Comparison of ENCODE assay signal across 10 mouse cellular contexts in the genomic region with DNA sequence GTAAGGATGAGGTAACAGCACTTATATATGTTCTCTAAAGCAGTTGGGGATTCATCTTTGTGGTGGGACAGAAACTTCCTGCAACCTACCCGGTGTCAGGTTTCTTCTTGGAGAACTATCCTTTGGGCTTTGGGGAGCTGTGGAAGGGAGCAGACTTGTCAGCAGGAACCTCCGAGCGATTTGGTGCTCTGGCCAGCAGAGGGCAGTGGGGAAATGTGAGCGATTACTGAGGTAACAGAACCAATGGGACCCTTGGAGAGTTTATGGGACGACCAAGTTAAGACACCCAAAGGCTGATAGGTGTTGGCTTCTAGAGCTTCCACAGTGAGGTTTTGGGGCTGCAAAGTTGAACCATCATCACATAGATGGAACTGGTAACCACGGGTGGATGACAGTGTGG.
DNase-seq lines count a peak whose midpoint lies in the region; ATAC-seq and TF ChIP-seq lines count a peak whose summit lies in the region.
"Had no signal": no experiment of that assay in that cellular context is flagged by ENCODE, and none has a peak within 500 bp of the region (broad histone marks: within the 10 kb centered on the region; RNA-seq: fewer than 3 reads in every experiment).

No protein-coding gene starts in this region.

- no peaks in the 10 kb centered on the region for H3K36me3 ChIP-seq in midbrain, embryonic 11.5 days (ENCODE audit: control insufficient read depth, insufficient read depth, low read length)
- H3K36me3 ChIP-seq in midbrain, embryonic 15.5 days (replicated peaks), result no peaks in the 10 kb centered on the region
- no peaks in the 10 kb centered on the region for H3K36me3 ChIP-seq in limb, embryonic 10.5 days

- H3K27ac ChIP-seq in midbrain, embryonic 11.5 days (ENCODE audit: low read depth, low read length), result no peak overlapping the region
- no peak overlapping the region for H3K27ac ChIP-seq in midbrain, embryonic 15.5 days
- no peak overlapping the region for H3K27ac ChIP-seq in bone marrow, adult 2 months (ENCODE audit: control insufficient read depth, insufficient read depth, low read depth, low read length, poor library complexity)
- no peak overlapping the region for H3K27ac ChIP-seq in embryonic fibroblast, embryonic 13.5 days (ENCODE audit: insufficient read depth, low read length)
- H3K27ac ChIP-seq in limb, embryonic 10.5 days, result no peak overlapping the region

- no peak overlapping the region for H3K9ac ChIP-seq in midbrain, embryonic 11.5 days (ENCODE audit: low read length)
- H3K9ac ChIP-seq in midbrain, embryonic 15.5 days, result no peak overlapping the region

- H3K4me3 ChIP-seq in midbrain, embryonic 11.5 days (ENCODE audit: low read depth, low read length), result no peak overlapping the region
- no peak overlapping the region for H3K4me3 ChIP-seq in midbrain, embryonic 15.5 days
- H3K4me3 ChIP-seq in bone marrow, adult 2 months (replicated peaks; ENCODE audit: control insufficient read depth, low read depth, low read length), result no peak overlapping the region
- H3K4me3 ChIP-seq in embryonic fibroblast, embryonic 13.5 days (ENCODE audit: insufficient read depth, low read length), result no peak overlapping the region
- H3K4me3 ChIP-seq in limb, embryonic 10.5 days, result no peak overlapping the region
- H3K4me3 ChIP-seq: erythroblast, embryonic 14.5 days; myocyte had no signal

- TF ChIP-seq POLR2A in bone marrow, adult 2 months (IDR thresholded peaks at IDR 0.05; ENCODE audit: borderline replicate concordance, control insufficient read depth, low read depth, low read length), result no peak
- no peak for TF ChIP-seq POLR2A in embryonic fibroblast, embryonic 13.5 days (IDR thresholded peaks at IDR 0.05; ENCODE audit: low read depth, low read length)

- TF ChIP-seq CTCF in bone marrow, adult 2 months (IDR thresholded peaks at IDR 0.05; ENCODE audit: control insufficient read depth, insufficient read depth, low read length), result peak; percentile 49; the same call in 1 of the 2 replicates
- peak; percentile 54; the same call in 1 of the 2 replicates for TF ChIP-seq CTCF in embryonic fibroblast, embryonic 13.5 days (IDR thresholded peaks at IDR 0.05; ENCODE audit: borderline replicate concordance, insufficient read depth, low read length)

- peak; percentile 88 for DNase-seq in midbrain, embryonic 11.5 days (ENCODE audit: low spot score, missing footprints)
- DNase-seq in kidney, adult 9 months, result peak; percentile 53
- DNase-seq in limb, embryonic 10.5 days (ENCODE audit: low spot score), result peak; percentile 74
- peak; percentile 51 for DNase-seq in ovary, postnatal 14 days (ENCODE audit: low spot score)
- peak; percentile 27 to 38 for DNase-seq in urinary bladder, postnatal 36 days (ENCODE audit: low spot score in 2 of 2)

- WGBS in midbrain, embryonic 11.5 days, result 22% methylated on average over 6 of the region's 6 CpGs
- WGBS in midbrain, embryonic 15.5 days, result 21% methylated on average over 6 of the region's 6 CpGs
- WGBS in bone marrow, adult 2 months, result 18% methylated on average over 6 of the region's 6 CpGs
- WGBS in limb, embryonic 10.5 days, result 22% methylated on average over 6 of the region's 6 CpGs

- H3K9me3 ChIP-seq in midbrain, embryonic 11.5 days (ENCODE audit: control insufficient read depth, low read length), result no peaks in the 10 kb centered on the region
- H3K9me3 ChIP-seq in midbrain, embryonic 15.5 days, result no peaks in the 10 kb centered on the region
- no peaks in the 10 kb centered on the region for H3K9me3 ChIP-seq in limb, embryonic 10.5 days (replicated peaks)

- no peaks in the 10 kb centered on the region for H3K4me1 ChIP-seq in midbrain, embryonic 11.5 days (ENCODE audit: control insufficient read depth, insufficient read depth, low read length)
- H3K4me1 ChIP-seq in midbrain, embryonic 15.5 days, result 0 out of 2 replicates have a peak, but pooled peaks cover under 1% of the 10 kb centered on the region
- no peaks in the 10 kb centered on the region for H3K4me1 ChIP-seq in bone marrow, adult 2 months (ENCODE audit: control insufficient read depth, insufficient read depth, low read length)
- H3K4me1 ChIP-seq in embryonic fibroblast, embryonic 13.5 days (ENCODE audit: control insufficient read depth, insufficient read depth, low read length), result no peaks in the 10 kb centered on the region
- no peaks in the 10 kb centered on the region for H3K4me1 ChIP-seq in limb, embryonic 10.5 days

- ATAC-seq in midbrain, embryonic 11.5 days (ENCODE audit: low FRiP score), result peak; percentile 33; the same call in 1 of the 2 replicates
- no peak for ATAC-seq in midbrain, embryonic 15.5 days (replicated peaks)

- no peaks in the 10 kb centered on the region for H3K27me3 ChIP-seq in midbrain, embryonic 11.5 days (ENCODE audit: control insufficient read depth, insufficient read depth, low read length)
- no peaks in the 10 kb centered on the region for H3K27me3 ChIP-seq in midbrain, embryonic 15.5 days (replicated peaks)
- no peaks in the 10 kb centered on the region for H3K27me3 ChIP-seq in limb, embryonic 10.5 days (ENCODE audit: low read depth, poor library complexity, severe bottlenecking)

- H3K4me2 ChIP-seq in midbrain, embryonic 11.5 days, result no peak overlapping the region
- no peak overlapping the region for H3K4me2 ChIP-seq in midbrain, embryonic 15.5 days

Comparison
In these comparisons a context has a peak if more than half of its experiments do, and no peak if none do; other contexts are left out.
1. DNase-seq: peak in every context shown above with its lines; median percentile 88 in midbrain, embryonic 11.5 days; 74 in limb, embryonic 10.5 days; 53 in kidney, adult 9 months; 51 in ovary, postnatal 14 days; 32 in urinary bladder, postnatal 36 days.